Mouse (Mus musculus) naive thymus-derived CD4-positive, alpha-beta T cell, adult 5 months (primary cell): ENCODE data around the gene Synj2bp. TPM values are rescaled to one million over a fixed set of nuclear protein-coding genes. Genes with fewer than 3 reads are reported as not detected.

Source experiments
- polyA plus RNA-seq: library from polyadenylated mRNA; unstranded; fragments of 100-300 nt; shearing (Covaris generic); gene quantifications from one replicate; pipeline ENCODE4 v1.2.1, GENCODE M21; 2017

Gene Synj2bp
- polyA plus RNA-seq = 45.5 TPM

DNA sequence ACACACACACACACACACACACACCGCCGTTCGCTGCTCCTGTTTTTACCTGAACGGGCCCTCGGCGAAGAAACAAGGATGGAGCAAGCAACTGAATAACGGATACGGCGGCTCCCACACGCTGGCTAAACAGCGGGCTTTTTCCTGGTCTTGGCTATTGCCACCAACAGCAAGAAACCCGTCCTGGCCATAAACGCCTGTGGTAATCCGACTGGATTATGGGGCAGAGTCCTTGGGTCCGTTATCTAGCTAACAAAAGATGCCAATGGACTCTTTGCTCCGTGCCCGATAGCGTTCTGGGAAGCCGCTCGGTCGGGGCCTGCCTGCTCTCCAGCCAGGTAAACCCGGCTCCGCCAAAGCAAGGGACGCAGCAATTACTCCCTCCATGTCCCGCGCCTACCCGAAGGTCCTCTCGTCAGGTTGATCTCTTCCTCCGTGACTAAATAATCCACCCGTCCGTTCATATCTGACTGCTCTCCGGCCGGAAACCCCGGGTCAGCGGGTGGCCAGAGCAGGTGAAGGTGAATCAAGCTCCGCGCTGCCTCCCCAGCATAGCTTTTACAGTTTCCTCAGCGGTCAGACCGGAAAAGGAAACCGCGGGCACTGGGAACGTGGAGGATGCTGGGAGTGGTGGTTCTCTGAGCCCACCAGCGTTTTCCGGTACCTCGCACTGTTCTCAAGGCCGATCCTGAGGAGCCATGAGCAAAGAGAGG, at the start of gene Synj2bp, which contains the start of gene Gm20498:
Synj2bp (minus strand) TSS at position 596 of the 713 bp plus-strand sequence.
Gm20498 (minus strand) TSS at position 590 of the 713 bp plus-strand sequence.

DNA sequence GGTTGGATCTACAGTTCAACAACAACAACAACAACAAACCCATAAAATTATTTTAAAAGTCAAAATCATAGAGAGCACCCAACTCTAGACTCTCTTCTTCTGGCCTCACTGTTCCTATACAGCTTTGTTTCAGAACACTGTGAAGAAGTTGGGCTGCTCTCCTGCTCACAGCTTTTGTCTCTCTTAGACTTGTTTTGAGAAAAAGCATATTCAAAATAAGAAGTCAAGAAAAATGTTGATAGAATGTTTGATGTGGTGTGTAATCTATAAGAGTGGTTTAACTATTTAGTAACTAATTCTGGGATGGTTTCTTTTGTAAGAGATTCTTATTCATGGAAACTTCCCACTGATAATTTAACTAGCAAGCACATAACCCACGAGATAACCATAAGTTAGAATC, 35.7 kb upstream of the Synj2bp start, which contains the start of gene Adam21:
Adam21 (minus strand) TSS at position 101 of the 400 bp plus-strand sequence.

DNA sequence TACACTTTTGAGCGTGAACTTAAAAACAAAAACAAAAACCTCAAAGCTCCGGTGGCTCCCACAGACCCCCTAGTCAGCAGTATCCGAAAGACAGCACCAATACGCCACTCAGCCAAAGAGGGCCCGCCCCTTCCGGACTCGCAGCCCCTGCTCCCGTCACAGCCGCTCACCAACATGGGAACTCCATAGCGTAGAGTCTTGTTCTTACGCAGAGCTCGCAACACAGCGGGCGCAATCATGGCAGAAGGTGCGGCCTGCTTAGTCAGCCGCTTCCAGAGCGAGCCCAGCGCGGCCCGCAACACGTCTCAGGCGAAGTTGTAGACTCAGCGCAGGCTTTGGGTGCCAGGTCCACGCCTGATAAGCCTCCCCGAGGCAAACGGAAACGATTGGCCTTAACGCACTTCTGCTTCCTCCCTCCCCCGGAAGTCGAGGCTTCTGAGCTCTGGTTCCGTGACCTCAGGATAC, 48.0 kb downstream of the Synj2bp start, which contains the start of gene Cox16:
Cox16 (minus strand) TSS at position 401 of the 465 bp plus-strand sequence.

Other genes starting within 250 kb of the Synj2bp start
- gene Slc8a3, start 199.7 kb downstream of the Synj2bp start, polyA plus RNA-seq = not detected
- gene Gm4787, start 153.4 kb downstream of the Synj2bp start, polyA plus RNA-seq = 0.14 TPM
- not detected for gene Adam4, start 111.0 kb downstream of the Synj2bp start, polyA plus RNA-seq
- gene Cox16, start 47.8 kb downstream of the Synj2bp start, polyA plus RNA-seq = 211 TPM
- gene Gm20498, start within 50 bp of the Synj2bp start, polyA plus RNA-seq = 8.9 TPM
- not detected for gene Adam21, start 35.6 kb upstream of the Synj2bp start, polyA plus RNA-seq
- 28.5 TPM for gene Med6, start 62.1 kb upstream of the Synj2bp start, polyA plus RNA-seq
- not detected for gene Ttc9, start 98.3 kb upstream of the Synj2bp start, polyA plus RNA-seq
- gene Map3k9, start 248.3 kb upstream of the Synj2bp start, polyA plus RNA-seq = 5.9 TPM